Mouse (Mus musculus) erythroblast, adult 5-6 weeks (primary cell): ENCODE measurements around the gene Aktip. TPM values are rescaled to one million over a fixed set of nuclear protein-coding genes. Genes with fewer than 3 reads are reported as not detected.

Source experiments
- ATAC-seq: replicated peaks from 2 replicates; pipeline ENCODE4 v1.8.0; 2016; ENCODE audit warnings: moderate number of reproducible peaks, mild to moderate bottlenecking, moderate TSS enrichment, inconsistent platforms; ENCODE audit not compliant: poor library complexity, low FRiP score, severe bottlenecking
- total RNA-seq, 2 experiments: library from RNA; stranded (forward) in 1 of 2; stranded (reverse) in 1 of 2; fragments of 150-400 nt in 1 of 2; fragments of 200-764, 138-1000 nt in 1 of 2; gene quantifications; 2 replicates each; pipeline versions ENCODE4 v1.2.3 to v1.2.4; 2015 to 2017; ENCODE audit warnings: low replicate concordance in 2 of 2

Aktip gene
- total RNA-seq (2015; ENCODE audit: low replicate concordance) (2.3 and 8.3 TPM in 2 replicates), total RNA-seq (2017; ENCODE audit: low replicate concordance) (2.0 and 3.1 TPM in 2 replicates)

- ATAC-seq: no peak
Measured at GRCm38 (mm10) chr8:91199876-91200275, at the start of gene Aktip. Gene Aktip, minus strand, starts transcription at chr8:91199976.

- ATAC-seq: no peak
Measured at GRCm38 (mm10) chr8:91245821-91246454, 46.2 kb upstream of the Aktip start.

- no peak for ATAC-seq
Measured at GRCm38 (mm10) chr8:91242721-91243120, 42.9 kb upstream of the Aktip start.

- ATAC-seq: no peak
Measured at GRCm38 (mm10) chr8:91241873-91242519, 42.2 kb upstream of the Aktip start.

- no peak for ATAC-seq
Measured at GRCm38 (mm10) chr8:91241371-91241770, 41.6 kb upstream of the Aktip start.

GRCm38 (mm10) chr8:91237191-91237590 is 37.4 kb upstream of the Aktip start:
- no peak for ATAC-seq

GRCm38 (mm10) chr8:91234097-91234496 is 34.3 kb upstream of the Aktip start:
- no peak for ATAC-seq

GRCm38 (mm10) chr8:91227421-91227841 is 27.7 kb upstream of the Aktip start:
- no peak for ATAC-seq

- ATAC-seq: no peak
Measured at GRCm38 (mm10) chr8:91224227-91224626, 24.5 kb upstream of the Aktip start.

GRCm38 (mm10) chr8:91221841-91222240 is 22.1 kb upstream of the Aktip start:
- no peak for ATAC-seq

GRCm38 (mm10) chr8:91218271-91218670 is 18.5 kb upstream of the Aktip start:
- ATAC-seq: no peak

GRCm38 (mm10) chr8:91217062-91217905 is 17.5 kb upstream of the Aktip start:
- ATAC-seq: no peak

GRCm38 (mm10) chr8:91214287-91214686 is 14.5 kb upstream of the Aktip start:
- ATAC-seq: no peak

GRCm38 (mm10) chr8:91212948-91213347 is 13.2 kb upstream of the Aktip start:
- ATAC-seq: no peak

- no peak for ATAC-seq
Measured at GRCm38 (mm10) chr8:91209658-91210057, 9.9 kb upstream of the Aktip start.

GRCm38 (mm10) chr8:91207676-91208075 is 7.9 kb upstream of the Aktip start:
- no peak for ATAC-seq

GRCm38 (mm10) chr8:91205897-91206296 is 6.1 kb upstream of the Aktip start:
- no peak for ATAC-seq

GRCm38 (mm10) chr8:91201184-91201583 is 1.4 kb upstream of the Aktip start:
- no peak for ATAC-seq

- ATAC-seq: no peak
Measured at GRCm38 (mm10) chr8:91198036-91198435, 1.7 kb downstream of the Aktip start.

GRCm38 (mm10) chr8:91197233-91197632 is 2.5 kb downstream of the Aktip start:
- no peak for ATAC-seq

- no peak for ATAC-seq
Measured at GRCm38 (mm10) chr8:91196661-91197060, 3.1 kb downstream of the Aktip start.
